Mouse (Mus musculus) heart, embryonic 15.5 days (tissue): Measurements from ENCODE around the gene Top3a. TPM values are rescaled to one million over a fixed set of nuclear protein-coding genes. Genes with fewer than 3 reads are reported as not detected.
A peak's percentile ranks its signal among the peaks of the same experiment; 100 is the strongest.

Source experiments
- ATAC-seq: fragments of 200-750 bp; cut with Nextera tagmentation; replicated peaks from 2 replicates; pipeline ENCODE4 v1.8.0; 2017; ENCODE audit warnings: low read depth, moderate TSS enrichment; ENCODE audit not compliant: insufficient number of reproducible peaks, insufficient read depth, low FRiP score
- H3K27ac ChIP-seq: fragments of 300-500 bp; sonication (generic); 2 replicates; pipeline ENCODE4 v1.5.1; 2015; ENCODE audit warnings: mild to moderate bottlenecking, inconsistent platforms
- H3K27me3 ChIP-seq: fragments of 300-500 bp; sonication (generic); 2 replicates; pipeline ENCODE4 v1.6.1; 2015; ENCODE audit warnings: inconsistent platforms
- H3K36me3 ChIP-seq: fragments of 300-500 bp; sonication (generic); 2 replicates; pipeline ENCODE4 v1.6.1; 2015; ENCODE audit warnings: mild to moderate bottlenecking, inconsistent platforms
- H3K4me1 ChIP-seq: fragments of 300-500 bp; sonication (generic); replicated peaks from 2 replicates; pipeline ENCODE4 v1.6.1; 2015; ENCODE audit warnings: inconsistent platforms
- H3K4me2 ChIP-seq: fragments of 300-500 bp; sonication (generic); 2 replicates; pipeline ENCODE4 v1.6.1; 2015; ENCODE audit warnings: inconsistent platforms, mild to moderate bottlenecking, moderate library complexity
- H3K4me3 ChIP-seq: fragments of 300-500 bp; sonication (generic); 2 replicates; pipeline ENCODE4 v1.5.1; 2015; ENCODE audit warnings: mild to moderate bottlenecking, inconsistent platforms
- H3K9ac ChIP-seq: fragments of 300-500 bp; sonication (generic); 2 replicates; pipeline ENCODE4 v1.6.1; 2015; ENCODE audit warnings: mild to moderate bottlenecking, inconsistent platforms
- H3K9me3 ChIP-seq: fragments of 300-500 bp; sonication (generic); replicated peaks from 2 replicates; pipeline ENCODE4 v1.6.1; 2016; ENCODE audit warnings: inconsistent platforms
- WGBS: fragments of 180-500 bp; shearing (Covaris S2); methylation state at CpG from one replicate; pipeline ENCODE4 v1.1.7; 2015; ENCODE audit warnings: mixed read lengths; 5-methylcytosine and 5-hydroxymethylcytosine counted together
- polyA plus RNA-seq: library from polyadenylated mRNA; unstranded; fragments of >200 nt; fragmentation: Nextera tagmentation; extraction: Ambion mirVana; gene quantifications from 2 replicates; pipeline ENCODE4 v1.2.1, GENCODE M21; 2015

Top3a gene
- polyA plus RNA-seq, 1 experiment from 2014 or later: 7.4 TPM

- no peak overlapping the region for H3K9ac ChIP-seq
- no peak overlapping the region for H3K4me2 ChIP-seq
Measured at GRCm38 (mm10) chr11:60731251-60731650, 45.9 kb downstream of the Top3a start.

DNA sequence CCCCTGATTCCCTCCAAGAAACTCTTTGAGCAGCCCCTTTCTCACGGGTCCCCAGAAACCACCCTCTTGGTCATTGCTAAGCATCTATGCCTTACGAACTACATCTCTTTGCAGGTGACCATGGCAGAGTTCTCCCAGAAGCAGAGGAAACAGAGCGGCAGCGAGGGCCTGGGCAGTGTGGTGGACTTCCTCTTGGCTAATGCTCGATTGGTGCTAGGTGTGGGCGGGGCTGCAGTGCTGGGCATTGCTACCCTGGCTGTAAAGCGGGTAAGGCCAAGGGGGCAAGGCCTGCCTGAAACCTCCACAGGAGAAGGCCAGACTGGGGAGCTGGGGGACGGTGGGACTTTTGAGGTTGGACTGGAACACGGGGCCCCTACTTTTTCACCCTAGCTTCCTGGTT, 47.0 kb downstream of the Top3a start:
- Histone ChIP-seq H3K27me3 (no peaks in the 10 kb centered on the region), H3K9me3 (no peaks in the 10 kb centered on the region), H3K4me1 (peaks cover 25% of the 10 kb centered on the region), H3K9ac (no peak overlapping the region), H3K27ac (no peak overlapping the region), H3K4me3 (no peak overlapping the region), H3K36me3 (peaks cover 14% of the 10 kb centered on the region; the same call in 1 of the 2 replicates), H3K4me2 (no peak overlapping the region)
- no peak for ATAC-seq
- 85% methylated on average over 9 of the region's 9 CpGs for WGBS

More at GRCm38 (mm10) chr11:60731251-60731650, 45.9 kb downstream of the Top3a start:
- Histone ChIP-seq H3K27me3 (no peaks in the 10 kb centered on the region), H3K4me1 (peaks cover 20% of the 10 kb centered on the region), H3K36me3 (peaks cover 14% of the 10 kb centered on the region; the same call in 1 of the 2 replicates), H3K27ac (no peak overlapping the region), H3K9me3 (no peaks in the 10 kb centered on the region), H3K4me3 (no peak overlapping the region)
- 87% methylated on average over 14 of the region's 14 CpGs for WGBS
- ATAC-seq: no peak

DNA sequence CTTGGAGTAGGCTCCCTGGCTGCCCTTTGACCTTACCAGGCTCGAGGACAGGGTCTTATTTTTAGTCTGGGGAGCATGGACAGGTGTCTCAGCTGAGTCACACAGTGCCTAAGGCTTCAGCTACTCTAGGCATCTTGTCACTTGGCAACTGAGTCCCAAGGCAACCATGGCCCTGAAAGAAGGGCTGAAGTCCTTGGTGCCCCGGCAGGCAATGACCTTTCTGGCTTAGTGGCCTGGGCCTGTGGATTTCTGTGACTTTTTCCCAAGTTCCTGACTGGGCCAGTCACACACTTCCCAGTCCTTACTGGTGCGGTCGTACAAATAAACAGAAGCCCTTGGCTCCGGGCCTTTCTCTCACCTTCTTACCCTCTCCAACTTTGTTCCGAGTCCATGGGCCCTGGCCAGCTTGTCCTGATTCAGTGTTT, 47.9 kb downstream of the Top3a start:
- no peak for ATAC-seq
- H3K4me1 ChIP-seq: peaks cover 25% of the 10 kb centered on the region
- H3K4me2 ChIP-seq: peak overlapping the region; percentile 74
- peak overlapping the region; percentile 76 for H3K9ac ChIP-seq
- no peaks in the 10 kb centered on the region for H3K9me3 ChIP-seq
- no peaks in the 10 kb centered on the region for H3K27me3 ChIP-seq
- peak overlapping the region; percentile 84 for H3K4me3 ChIP-seq
- H3K27ac ChIP-seq: no peak overlapping the region
- WGBS: 63% methylated on average over 6 of the region's 6 CpGs
- peaks cover 22% of the 10 kb centered on the region for H3K36me3 ChIP-seq

- under 1% methylated on average over 44 of the region's 44 CpGs for WGBS
- Histone ChIP-seq H3K4me1 (peaks cover 25% of the 10 kb centered on the region), H3K27me3 (no peaks in the 10 kb centered on the region), H3K4me3 (peak within 1 kb of the TSS; percentile 84), H3K9me3 (no peaks in the 10 kb centered on the region), H3K9ac (peak within 1 kb of the TSS; percentile 90), H3K36me3 (peaks cover 31% of the 10 kb centered on the region), H3K4me2 (peak within 1 kb of the TSS; percentile 74), H3K27ac (peak within 1 kb of the TSS; percentile 88)
- peak; percentile 85 for ATAC-seq
Measured at GRCm38 (mm10) chr11:60728260-60728761, 48.9 kb downstream of the Top3a start, which contains the start of gene Mief2. Mief2 (plus strand) TSS chr11:60728398.

- WGBS: 4% methylated on average over 12 of the region's 12 CpGs
- ATAC-seq: no peak; the same call in 1 of the 2 replicates
Measured at GRCm38 (mm10) chr11:60727392-60728140, 49.6 kb downstream of the Top3a start.

DNA sequence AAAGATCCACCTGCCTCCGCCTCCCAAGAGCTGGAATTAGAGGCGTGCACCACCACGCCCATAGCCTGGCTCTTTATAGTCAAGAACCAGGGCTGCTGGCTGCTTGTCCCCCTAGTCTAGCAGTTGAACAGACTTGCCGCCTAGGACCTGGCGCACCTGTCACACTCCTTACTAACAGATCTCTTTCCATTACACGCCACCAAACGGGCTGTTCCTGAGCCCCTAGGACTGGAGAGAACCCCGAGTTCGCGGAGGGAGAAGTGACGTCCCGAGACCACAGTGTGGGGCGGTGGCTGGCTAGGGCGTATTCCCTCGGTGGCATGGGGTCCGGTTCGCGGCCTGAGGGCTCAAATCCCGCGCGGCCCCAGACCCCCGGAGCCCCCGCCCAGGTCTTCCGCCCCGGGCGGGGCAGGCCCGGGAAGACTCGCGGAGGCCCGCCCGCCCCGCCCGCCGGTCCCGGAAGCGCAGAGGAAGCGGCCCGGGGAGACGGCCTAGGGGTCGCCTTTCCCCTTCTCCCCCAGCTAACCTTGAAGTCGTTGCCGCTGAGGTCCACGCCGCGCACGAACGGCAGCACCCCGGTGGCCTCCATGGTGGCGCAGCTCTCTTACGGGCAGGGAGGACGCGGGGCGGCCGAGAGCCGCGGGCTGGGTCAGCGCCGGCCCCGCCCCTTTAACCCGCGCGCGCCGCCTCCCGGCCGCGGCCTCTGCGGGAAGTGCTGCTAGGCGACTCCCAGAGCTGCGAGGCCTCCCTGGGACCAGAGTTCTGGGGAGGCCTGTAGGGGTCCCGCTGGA, 50.4 kb downstream of the Top3a start, which contains the start of gene Flii:
Gene Flii (minus strand): TSS at position 663 of the 791 bp plus-strand sequence.
- under 1% methylated on average over 70 of the region's 71 CpGs for WGBS
- Histone ChIP-seq H3K9ac (peak within 1 kb of the TSS; percentile 90), H3K27me3 (no peaks in the 10 kb centered on the region), H3K36me3 (peaks cover 41% of the 10 kb centered on the region), H3K4me2 (peak within 1 kb of the TSS; percentile 74), H3K9me3 (no peaks in the 10 kb centered on the region), H3K4me1 (peaks cover 25% of the 10 kb centered on the region), H3K4me3 (peak within 1 kb of the TSS; percentile 84), H3K27ac (peak within 1 kb of the TSS; percentile 88)
- peak; percentile 81 for ATAC-seq

More at GRCm38 (mm10) chr11:60727392-60728140, 49.6 kb downstream of the Top3a start:
- H3K4me3 ChIP-seq: peak overlapping the region; percentile 84
- peaks cover 25% of the 10 kb centered on the region for H3K4me1 ChIP-seq
- peak overlapping the region; percentile 90 for H3K9ac ChIP-seq
- H3K27me3 ChIP-seq: no peaks in the 10 kb centered on the region
- H3K27ac ChIP-seq: peak overlapping the region; percentile 88
- H3K4me2 ChIP-seq: peak overlapping the region; percentile 74
- peaks cover 33% of the 10 kb centered on the region for H3K36me3 ChIP-seq
- no peaks in the 10 kb centered on the region for H3K9me3 ChIP-seq

GRCm38 (mm10) chr11:60719263-60719662, 57.9 kb downstream of the Top3a start:
- Histone ChIP-seq H3K27me3 (no peaks in the 10 kb centered on the region), H3K4me3 (no peak overlapping the region), H3K4me2 (no peak overlapping the region), H3K9me3 (no peaks in the 10 kb centered on the region), H3K36me3 (peaks cover 98% of the 10 kb centered on the region), H3K27ac (peak overlapping the region; percentile 61), H3K4me1 (peaks cover 16% of the 10 kb centered on the region), H3K9ac (no peak overlapping the region)
- 45% methylated on average over 5 of the region's 5 CpGs for WGBS
- no peak for ATAC-seq

DNA sequence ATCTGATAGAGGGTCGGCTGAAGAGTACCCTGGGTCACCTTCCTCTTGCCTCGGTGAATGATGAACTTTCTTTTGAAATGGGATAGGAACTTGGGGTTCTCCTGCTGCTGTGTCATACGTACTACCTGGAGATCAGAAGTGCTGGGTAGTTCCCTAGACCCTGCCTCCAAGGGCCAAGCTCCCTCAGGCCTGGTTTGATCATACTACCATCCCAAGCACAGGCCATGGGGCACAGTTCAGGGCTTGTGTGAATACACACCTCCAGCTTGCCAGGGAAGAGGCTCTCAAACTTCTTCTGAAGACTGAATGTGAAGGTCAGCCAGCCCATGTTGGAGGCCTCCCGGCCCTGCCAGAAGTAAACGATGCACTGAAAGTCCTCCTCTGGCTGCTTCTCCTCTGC, 61.3 kb downstream of the Top3a start:
- H3K9me3 ChIP-seq: no peaks in the 10 kb centered on the region
- no peak for ATAC-seq
- H3K36me3 ChIP-seq: peaks cover 98% of the 10 kb centered on the region
- 86% methylated on average over 5 of the region's 5 CpGs for WGBS
- H3K27ac ChIP-seq: no peak overlapping the region
- H3K4me1 ChIP-seq: peaks cover 16% of the 10 kb centered on the region
- H3K27me3 ChIP-seq: no peaks in the 10 kb centered on the region
- H3K9ac ChIP-seq: no peak overlapping the region
- no peak overlapping the region for H3K4me2 ChIP-seq
- H3K4me3 ChIP-seq: no peak overlapping the region

DNA sequence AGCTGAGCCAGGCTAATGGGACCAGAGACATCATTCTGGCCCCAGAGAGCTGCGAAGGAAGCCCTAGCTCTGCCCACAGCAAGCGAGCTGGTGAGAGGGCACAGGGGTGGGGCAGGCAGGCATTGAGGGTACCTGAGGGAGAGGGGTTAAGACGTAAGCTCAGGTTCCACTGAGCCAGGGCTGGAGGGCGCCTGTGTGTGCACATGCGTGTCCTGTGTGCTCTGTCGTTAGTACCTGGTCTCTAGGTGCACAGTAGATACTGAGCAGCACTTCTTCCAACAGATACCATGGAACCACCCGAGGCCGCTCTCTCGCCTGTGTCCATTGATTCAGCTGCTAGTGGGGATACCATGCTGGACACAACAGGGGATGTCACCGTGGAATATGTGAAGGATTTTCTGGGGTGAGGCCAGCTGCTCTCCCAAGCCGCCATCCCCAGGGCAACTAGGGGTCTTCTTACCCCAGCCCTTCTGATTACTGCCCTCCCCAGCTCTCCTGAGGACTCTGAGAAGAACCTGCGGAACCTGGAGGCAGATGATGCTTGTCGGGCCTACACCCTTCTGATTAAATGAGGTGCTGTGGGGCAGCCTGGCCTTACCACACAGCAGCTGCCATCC, 64.4 kb downstream of the Top3a start:
- H3K36me3 ChIP-seq: peaks cover 99% of the 10 kb centered on the region
- H3K4me3 ChIP-seq: no peak overlapping the region
- H3K4me1 ChIP-seq: peaks cover 3% of the 10 kb centered on the region; the same call in 1 of the 2 replicates
- H3K27me3 ChIP-seq: no peaks in the 10 kb centered on the region
- no peak overlapping the region for H3K9ac ChIP-seq
- ATAC-seq: no peak
- 90% methylated on average over 13 of the region's 13 CpGs for WGBS
- H3K27ac ChIP-seq: no peak overlapping the region
- no peak overlapping the region for H3K4me2 ChIP-seq
- no peaks in the 10 kb centered on the region for H3K9me3 ChIP-seq

GRCm38 (mm10) chr11:60712040-60712439, 65.1 kb downstream of the Top3a start:
- no peak overlapping the region for H3K4me2 ChIP-seq
- H3K27ac ChIP-seq: no peak overlapping the region
- no peak overlapping the region for H3K9ac ChIP-seq
- 92% methylated on average over 18 of the region's 18 CpGs for WGBS
- no peaks in the 10 kb centered on the region for H3K9me3 ChIP-seq
- no peak overlapping the region for H3K4me3 ChIP-seq
- H3K36me3 ChIP-seq: peaks cover 99% of the 10 kb centered on the region
- no peaks in the 10 kb centered on the region for H3K27me3 ChIP-seq
- peaks cover 9% of the 10 kb centered on the region; the same call in 1 of the 2 replicates for H3K4me1 ChIP-seq
- ATAC-seq: no peak

GRCm38 (mm10) chr11:60711218-60711617, 65.9 kb downstream of the Top3a start:
- no peak overlapping the region for H3K9ac ChIP-seq
- H3K36me3 ChIP-seq: peaks cover 97% of the 10 kb centered on the region
- no peak overlapping the region for H3K4me2 ChIP-seq
- no peaks in the 10 kb centered on the region for H3K27me3 ChIP-seq
- ATAC-seq: no peak
- H3K9me3 ChIP-seq: no peaks in the 10 kb centered on the region
- peaks cover 9% of the 10 kb centered on the region; the same call in 1 of the 2 replicates for H3K4me1 ChIP-seq
- no peak overlapping the region for H3K4me3 ChIP-seq
- 92% methylated on average over 17 of the region's 17 CpGs for WGBS
- H3K27ac ChIP-seq: no peak overlapping the region
